Mouse (Mus musculus): ENCODE data around the gene Pla2g2f. TPM values are rescaled to one million over a fixed set of nuclear protein-coding genes. Genes with fewer than 3 reads are reported as not detected.

Pla2g2f gene
- polyA plus RNA-seq, 1 experiment: 14.5 TPM

DNA sequence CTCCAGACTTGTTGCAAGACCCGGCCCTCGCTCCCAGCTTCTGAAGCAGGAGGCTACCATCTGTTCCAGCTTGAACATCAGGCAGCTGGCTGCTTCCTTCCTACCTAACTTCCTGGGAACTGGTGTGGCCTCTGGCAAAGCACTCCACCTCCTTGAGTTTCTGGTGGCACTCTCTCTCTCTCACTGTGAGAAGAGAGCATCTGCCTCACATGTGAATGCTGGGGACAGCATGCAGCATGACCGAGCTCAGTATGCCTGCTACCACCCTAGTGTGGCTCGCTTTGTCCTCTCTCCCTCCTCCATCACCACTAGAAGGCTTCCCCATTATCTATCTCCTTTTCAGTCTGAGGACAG lies 39.8 kb upstream of the Pla2g2f start:
- no peak for TF ChIP-seq POLR2A (IDR thresholded peaks at IDR 0.05; ENCODE audit: low read depth, low read length)
- TF ChIP-seq CTCF (IDR thresholded peaks at IDR 0.05; ENCODE audit: extremely low read depth, insufficient read length, insufficient replicate concordance, low read depth, low read length): no peak
- Histone ChIP-seq H3K27ac (ENCODE audit: insufficient read depth, low read depth, low read length) (no peak overlapping the region), H3K27me3 (ENCODE audit: control insufficient read depth, insufficient read depth, low read length) (no peaks in the 10 kb centered on the region), H3K36me3 (ENCODE audit: control insufficient read depth, insufficient read depth, low read length) (no peaks in the 10 kb centered on the region), H3K4me1 (ENCODE audit: control insufficient read depth, insufficient read depth, insufficient read length, low read length) (peaks cover 13% of the 10 kb centered on the region; the same call in 1 of the 2 replicates), H3K4me3 (ENCODE audit: low read depth, low read length) (no peak overlapping the region)
- 74% methylated on average over 4 of the region's 4 CpGs for WGBS

DNA sequence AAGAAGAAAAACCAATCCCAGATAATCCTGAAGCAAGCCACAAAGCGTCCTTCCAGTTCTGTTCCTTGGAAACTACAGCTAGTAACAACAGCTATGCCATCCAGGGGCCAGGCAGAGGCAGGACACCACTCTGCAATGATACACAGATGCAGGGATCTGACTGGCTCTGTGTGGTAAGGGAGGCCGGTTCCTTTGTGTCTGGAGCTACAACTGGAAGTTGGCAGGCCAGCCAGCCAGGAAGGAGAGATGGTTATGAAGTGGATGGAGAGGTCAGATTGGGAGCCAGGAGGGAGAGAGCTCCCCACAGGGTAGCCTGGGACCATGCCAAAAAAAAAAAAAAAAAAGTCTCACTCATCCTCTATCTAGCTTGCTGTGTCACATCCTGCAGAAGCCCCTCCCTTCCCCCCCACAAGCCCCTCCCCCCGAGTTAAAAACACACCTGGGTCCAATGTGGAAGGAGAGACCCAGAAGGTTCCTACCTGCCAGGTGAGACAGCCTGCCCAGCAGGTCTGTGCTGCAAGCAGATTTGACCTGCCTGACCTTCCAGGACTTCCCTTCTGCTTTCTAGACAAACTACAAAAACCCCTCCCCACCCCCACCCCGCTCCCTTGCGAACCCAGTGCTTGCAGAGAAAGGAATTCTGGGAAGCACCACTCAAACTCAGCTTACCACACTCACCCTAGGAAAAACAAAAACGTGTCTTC lies 39.2 kb upstream of the Pla2g2f start:
- TF ChIP-seq POLR2A (IDR thresholded peaks at IDR 0.05; ENCODE audit: low read depth, low read length) (no peak), CTCF (IDR thresholded peaks at IDR 0.05; ENCODE audit: extremely low read depth, insufficient read length, insufficient replicate concordance, low read depth, low read length) (no peak)
- 55% methylated on average over 6 of the region's 6 CpGs for WGBS
- Histone ChIP-seq H3K27ac (ENCODE audit: insufficient read depth, low read depth, low read length) (no peak overlapping the region), H3K4me1 (ENCODE audit: control insufficient read depth, insufficient read depth, insufficient read length, low read length) (peaks cover 16% of the 10 kb centered on the region; the same call in 1 of the 2 replicates), H3K36me3 (ENCODE audit: control insufficient read depth, insufficient read depth, low read length) (no peaks in the 10 kb centered on the region), H3K4me3 (ENCODE audit: low read depth, low read length) (no peak overlapping the region), H3K27me3 (ENCODE audit: control insufficient read depth, insufficient read depth, low read length) (no peaks in the 10 kb centered on the region)

DNA sequence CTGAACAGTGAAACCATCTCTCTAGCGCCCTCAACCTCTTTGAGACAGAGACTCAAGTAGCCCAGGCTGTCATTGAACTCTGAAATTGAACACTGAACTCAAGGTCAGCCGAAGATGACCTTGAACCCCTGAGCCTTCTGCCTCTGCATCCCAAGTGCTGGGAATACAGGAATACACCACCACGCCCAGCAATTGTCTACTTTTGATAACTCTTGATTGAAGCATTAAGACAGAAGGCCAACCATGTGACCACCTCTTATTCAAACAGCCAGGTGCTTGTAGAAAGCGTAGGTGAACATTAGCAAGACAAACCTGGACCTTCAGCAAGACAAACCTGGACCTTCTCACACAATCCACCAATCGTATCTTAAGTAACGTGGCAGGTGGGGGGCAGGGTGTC lies 36.9 kb upstream of the Pla2g2f start:
- TF ChIP-seq POLR2A (IDR thresholded peaks at IDR 0.05; ENCODE audit: low read depth, low read length) (no peak), CTCF (IDR thresholded peaks at IDR 0.05; ENCODE audit: extremely low read depth, insufficient read length, insufficient replicate concordance, low read depth, low read length) (no peak)
- 94% methylated on average over 6 of the region's 6 CpGs for WGBS
- no peaks in the 10 kb centered on the region for H3K36me3 ChIP-seq (ENCODE audit: control insufficient read depth, insufficient read depth, low read length)
- H3K4me3 ChIP-seq (ENCODE audit: low read depth, low read length): no peak overlapping the region
- no peak overlapping the region for H3K27ac ChIP-seq (ENCODE audit: insufficient read depth, low read depth, low read length)
- no peaks in the 10 kb centered on the region; the same call in 1 of the 2 replicates for H3K27me3 ChIP-seq (ENCODE audit: control insufficient read depth, insufficient read depth, low read length)
- H3K4me1 ChIP-seq (ENCODE audit: control insufficient read depth, insufficient read depth, insufficient read length, low read length): peaks cover 9% of the 10 kb centered on the region; the same call in 1 of the 2 replicates

DNA sequence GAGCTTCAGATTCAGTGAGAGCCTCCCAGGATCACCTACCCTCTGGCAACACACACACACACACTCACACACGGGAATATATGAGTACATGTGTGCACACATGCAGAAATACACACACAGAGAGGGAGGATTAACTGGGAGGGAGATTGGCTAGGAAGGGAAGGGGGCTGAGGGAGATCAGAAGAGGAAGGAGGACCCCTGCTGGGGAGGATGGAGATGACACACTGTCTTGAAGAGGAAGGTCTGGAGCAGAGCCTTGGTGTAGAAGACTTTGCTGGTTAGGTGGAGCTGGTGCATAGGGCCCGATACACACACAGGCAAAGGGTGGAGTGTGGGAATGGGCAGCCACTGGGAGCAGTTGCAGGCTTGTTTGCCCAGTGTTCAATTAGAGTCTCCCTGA lies 35.9 kb upstream of the Pla2g2f start:
- H3K4me3 ChIP-seq (ENCODE audit: low read depth, low read length): no peak overlapping the region
- no peak for TF ChIP-seq POLR2A (IDR thresholded peaks at IDR 0.05; ENCODE audit: low read depth, low read length)
- peak; percentile 30; the same call in 1 of the 2 replicates for TF ChIP-seq CTCF (IDR thresholded peaks at IDR 0.05; ENCODE audit: extremely low read depth, insufficient read length, insufficient replicate concordance, low read depth, low read length)
- WGBS: 53% methylated on average over 2 of the region's 2 CpGs

DNA sequence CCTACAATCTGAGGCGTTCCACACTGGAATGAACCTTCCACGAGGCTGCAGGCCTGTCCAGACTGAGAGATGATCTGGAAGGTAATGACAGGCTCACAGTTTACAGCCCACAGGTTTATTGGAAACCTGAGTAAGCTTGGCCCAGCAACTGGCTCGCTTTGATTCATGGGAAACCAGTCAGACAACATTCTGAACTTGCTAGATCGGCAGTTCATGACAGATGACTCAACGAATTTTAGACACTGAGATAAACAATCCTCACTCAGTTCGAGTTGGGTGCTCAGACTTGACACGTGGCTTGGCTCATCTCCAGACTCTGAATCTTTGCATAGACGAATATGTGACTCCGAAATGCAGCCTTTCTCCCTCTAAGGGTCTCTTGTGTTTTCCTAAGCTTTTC lies 35.2 kb upstream of the Pla2g2f start:
- no peak overlapping the region for H3K4me3 ChIP-seq (ENCODE audit: low read depth, low read length)
- peaks cover 9% of the 10 kb centered on the region; the same call in 1 of the 2 replicates for H3K4me1 ChIP-seq (ENCODE audit: control insufficient read depth, insufficient read depth, insufficient read length, low read length)
- WGBS: 9% methylated on average over 9 of the region's 9 CpGs
- TF ChIP-seq CTCF (IDR thresholded peaks at IDR 0.05; ENCODE audit: extremely low read depth, insufficient read length, insufficient replicate concordance, low read depth, low read length) (no peak), POLR2A (IDR thresholded peaks at IDR 0.05; ENCODE audit: low read depth, low read length) (no peak)
- H3K27ac ChIP-seq (ENCODE audit: insufficient read depth, low read depth, low read length): no peak overlapping the region
- no peaks in the 10 kb centered on the region; the same call in 1 of the 2 replicates for H3K27me3 ChIP-seq (ENCODE audit: control insufficient read depth, insufficient read depth, low read length)
- H3K36me3 ChIP-seq (ENCODE audit: control insufficient read depth, insufficient read depth, low read length): no peaks in the 10 kb centered on the region

More for the DNA sequence above, 35.9 kb upstream of the Pla2g2f start:
- Histone ChIP-seq H3K27me3 (ENCODE audit: control insufficient read depth, insufficient read depth, low read length) (no peaks in the 10 kb centered on the region; the same call in 1 of the 2 replicates), H3K27ac (ENCODE audit: insufficient read depth, low read depth, low read length) (no peak overlapping the region), H3K36me3 (ENCODE audit: control insufficient read depth, insufficient read depth, low read length) (no peaks in the 10 kb centered on the region), H3K4me1 (ENCODE audit: control insufficient read depth, insufficient read depth, insufficient read length, low read length) (peaks cover 9% of the 10 kb centered on the region; the same call in 1 of the 2 replicates)

DNA sequence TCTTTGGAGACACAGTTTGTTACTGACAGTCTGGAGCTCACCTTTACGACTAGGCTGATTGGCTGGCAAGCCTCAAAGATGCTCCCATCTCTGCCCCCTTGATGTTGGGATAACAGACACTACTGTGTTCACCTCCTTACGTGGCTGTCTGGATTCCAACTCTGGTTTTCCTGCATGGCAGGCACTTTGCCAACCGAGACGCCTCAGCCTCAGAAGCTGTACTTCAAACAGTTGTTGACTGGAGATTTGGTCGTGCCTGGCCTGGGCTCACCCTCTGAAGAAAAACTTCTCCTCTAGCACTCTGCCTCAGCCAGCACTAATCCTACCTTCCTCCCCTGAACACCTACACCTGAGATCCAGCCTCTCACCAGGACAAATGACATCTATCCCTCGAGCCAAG lies 34.0 kb upstream of the Pla2g2f start:
- TF ChIP-seq POLR2A (IDR thresholded peaks at IDR 0.05; ENCODE audit: low read depth, low read length) (no peak), CTCF (IDR thresholded peaks at IDR 0.05; ENCODE audit: extremely low read depth, insufficient read length, insufficient replicate concordance, low read depth, low read length) (no peak)
- Histone ChIP-seq H3K36me3 (ENCODE audit: control insufficient read depth, insufficient read depth, low read length) (no peaks in the 10 kb centered on the region), H3K27ac (ENCODE audit: insufficient read depth, low read depth, low read length) (no peak overlapping the region), H3K4me1 (ENCODE audit: control insufficient read depth, insufficient read depth, insufficient read length, low read length) (peaks cover 9% of the 10 kb centered on the region; the same call in 1 of the 2 replicates), H3K4me3 (ENCODE audit: low read depth, low read length) (no peak overlapping the region), H3K27me3 (ENCODE audit: control insufficient read depth, insufficient read depth, low read length) (no peaks in the 10 kb centered on the region; the same call in 1 of the 2 replicates)
- WGBS: 52% methylated on average over 6 of the region's 6 CpGs

DNA sequence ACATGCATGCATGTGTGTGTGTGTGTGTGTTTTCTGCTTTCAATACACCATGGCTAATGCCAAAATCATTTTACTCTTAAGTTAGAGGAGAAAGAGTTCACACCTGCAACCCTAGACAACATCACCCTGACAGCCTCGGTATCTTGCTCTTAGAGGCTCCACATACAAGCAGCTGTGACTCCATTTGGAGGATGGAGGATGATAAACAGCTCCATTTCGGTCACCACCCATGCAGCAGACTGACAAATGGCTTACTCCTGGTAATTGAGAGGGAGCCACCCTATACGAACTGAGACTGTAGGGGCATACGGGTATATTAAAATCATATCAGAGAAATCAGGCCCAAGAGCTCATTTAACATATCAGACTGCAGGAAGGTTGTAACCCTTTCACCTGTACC lies 31.0 kb upstream of the Pla2g2f start:
- Histone ChIP-seq H3K4me1 (ENCODE audit: control insufficient read depth, insufficient read depth, insufficient read length, low read length) (peaks cover 9% of the 10 kb centered on the region; the same call in 1 of the 2 replicates), H3K4me3 (ENCODE audit: low read depth, low read length) (no peak overlapping the region), H3K27ac (ENCODE audit: insufficient read depth, low read depth, low read length) (no peak overlapping the region), H3K27me3 (ENCODE audit: control insufficient read depth, insufficient read depth, low read length) (no peaks in the 10 kb centered on the region; the same call in 1 of the 2 replicates), H3K36me3 (ENCODE audit: control insufficient read depth, insufficient read depth, low read length) (no peaks in the 10 kb centered on the region)
- WGBS: 82% methylated on average over 4 of the region's 4 CpGs
- TF ChIP-seq CTCF (IDR thresholded peaks at IDR 0.05; ENCODE audit: extremely low read depth, insufficient read length, insufficient replicate concordance, low read depth, low read length) (no peak), POLR2A (IDR thresholded peaks at IDR 0.05; ENCODE audit: low read depth, low read length) (no peak)
